Mouse (Mus musculus) gastrocnemius, postnatal 25 days (tissue): ENCODE results near the gene Dclk3. TPM values are rescaled to one million over a fixed set of nuclear protein-coding genes. Genes with fewer than 3 reads are reported as not detected.

ENCODE experiments used
- DNase-seq: peaks from one replicate; pipeline ENCODE4 v3.0.0; 2022
- total RNA-seq, 2 experiments: library from RNA; stranded (reverse); gene quantifications; 1 replicate in 1 of 2; 2 replicates in 1 of 2; pipeline ENCODE4 v1.2.3; 2021

Dclk3 gene
- total RNA-seq, 2 experiments from 2014 or later, result 0.59 to 0.69 TPM

GRCm38 (mm10) chr9:111490583-111490982 is 51.7 kb downstream of the Dclk3 start:
- DNase-seq, result no peak

- no peak for DNase-seq
Observed at GRCm38 (mm10) chr9:111491280-111491679, 52.4 kb downstream of the Dclk3 start.

GRCm38 (mm10) chr9:111493490-111493889 is 54.6 kb downstream of the Dclk3 start:
- DNase-seq, result no peak

- no peak for DNase-seq
Observed at GRCm38 (mm10) chr9:111495561-111495960, 56.7 kb downstream of the Dclk3 start.

- peak; percentile 22 for DNase-seq
Observed at GRCm38 (mm10) chr9:111497074-111497811, 58.4 kb downstream of the Dclk3 start.

GRCm38 (mm10) chr9:111500211-111500610 is 61.3 kb downstream of the Dclk3 start:
- no peak for DNase-seq

GRCm38 (mm10) chr9:111506075-111506474 is 67.2 kb downstream of the Dclk3 start:
- DNase-seq, result no peak

- no peak for DNase-seq
Observed at GRCm38 (mm10) chr9:111514586-111515473, 75.9 kb downstream of the Dclk3 start.

GRCm38 (mm10) chr9:111515536-111515935 is 76.7 kb downstream of the Dclk3 start:
- DNase-seq, result no peak

- DNase-seq, result no peak
Observed at GRCm38 (mm10) chr9:111522226-111522625, 83.3 kb downstream of the Dclk3 start.

- no peak for DNase-seq
Observed at GRCm38 (mm10) chr9:111523111-111523510, 84.2 kb downstream of the Dclk3 start.

- no peak for DNase-seq
Observed at GRCm38 (mm10) chr9:111523871-111524270, 85.0 kb downstream of the Dclk3 start.

GRCm38 (mm10) chr9:111534744-111535423 is 96.0 kb downstream of the Dclk3 start:
- DNase-seq, result no peak

- no peak for DNase-seq
Observed at GRCm38 (mm10) chr9:111535445-111536064, 96.7 kb downstream of the Dclk3 start.

Other genes with a start within 250 kb of the Dclk3 start
- gene Mlh1, start 167.3 kb upstream of the Dclk3 start, total RNA-seq, result 1 to 10 TPM; 4.4 to 8.7 TPM
- 10 to 100 TPM; 18.8 to 19.2 TPM for gene Epm2aip1, start 167.2 kb upstream of the Dclk3 start, total RNA-seq
- gene Trank1, start 127.3 kb upstream of the Dclk3 start, total RNA-seq, result under 1 TPM; 0.05 to 0.19 TPM